8 mouse cellular contexts compared by ENCODE assay signal in genomic region chr9:48314194-48314593, GRCm38 (mm10). TPM values are rescaled to one million over a fixed set of nuclear protein-coding genes. Genes with fewer than 3 reads are reported as not detected.
DNase-seq lines count a peak whose midpoint lies in the region; ATAC-seq and TF ChIP-seq lines count a peak whose summit lies in the region.

No protein-coding gene starts in this region.

- no peak for ATAC-seq in heart, embryonic 12.5 days (ENCODE audit: insufficient number of reproducible peaks, low FRiP score)
- peak; percentile 86 for ATAC-seq in forebrain, postnatal 0 days

- TF ChIP-seq CTCF in heart, adult 2 months (IDR thresholded peaks at IDR 0.05) = no peak
- TF ChIP-seq CTCF in forebrain, postnatal 0 days (IDR thresholded peaks at IDR 0.05; ENCODE audit: low read depth) = no peak

- intact Hi-C loops in heart, adult 2 months (cut with DNase I) = loop anchor here (1.0 kb wide), 1 partner anchor 47 kb away; no protein-coding TSS in a partner anchor

- peak; percentile 76; the same call in 1 of the 2 replicates for TF ChIP-seq POLR2A in heart, adult 2 months (IDR thresholded peaks at IDR 0.05; ENCODE audit: insufficient read depth, low read depth, low read length)

- 0 out of 2 replicates have a peak, but pooled peaks have one; percentile 67 for TF ChIP-seq EP300 in heart, adult 2 months (IDR thresholded peaks at IDR 0.05; ENCODE audit: insufficient read depth, low read depth, low read length)

- WGBS in heart, adult 2 months = 34% methylated on average over 3 of the region's 3 CpGs
- WGBS in heart, embryonic 12.5 days = 43% methylated on average over 3 of the region's 3 CpGs
- WGBS in forebrain, postnatal 0 days = 8% methylated on average over 3 of the region's 3 CpGs

- H3K79me2 ChIP-seq in heart, adult 2 months (replicated peaks; ENCODE audit: control insufficient read depth, insufficient read depth, low read length) = no peaks in the 10 kb centered on the region

- H3K36me3 ChIP-seq in heart, adult 2 months (ENCODE audit: control insufficient read depth, insufficient read depth, low read length) = peaks cover 11% of the 10 kb centered on the region
- no peaks in the 10 kb centered on the region for H3K36me3 ChIP-seq in heart, embryonic 12.5 days
- H3K36me3 ChIP-seq in forebrain, postnatal 0 days (ENCODE audit: insufficient read depth) = no peaks in the 10 kb centered on the region

- no peak overlapping the region for H3K4me2 ChIP-seq in heart, embryonic 12.5 days
- H3K4me2 ChIP-seq in forebrain, postnatal 0 days (ENCODE audit: low read depth) = peak overlapping the region; percentile 17; the same call in 1 of the 2 replicates

- H3K4me1 ChIP-seq in heart, adult 2 months (ENCODE audit: control insufficient read depth, insufficient read depth, low read length) = peaks cover 2% of the 10 kb centered on the region; the same call in 1 of the 2 replicates
- 0 out of 2 replicates have a peak, but pooled peaks cover 4% of the 10 kb centered on the region for H3K4me1 ChIP-seq in heart, embryonic 12.5 days (replicated peaks)
- H3K4me1 ChIP-seq in forebrain, postnatal 0 days (ENCODE audit: insufficient read depth) = peaks cover 3% of the 10 kb centered on the region; the same call in 1 of the 2 replicates

- H3K9ac ChIP-seq in heart, adult 2 months (ENCODE audit: low read depth, low read length) = peak overlapping the region; percentile 62
- no peak overlapping the region for H3K9ac ChIP-seq in heart, embryonic 12.5 days
- no peak overlapping the region for H3K9ac ChIP-seq in forebrain, postnatal 0 days

- no peaks in the 10 kb centered on the region for H3K27me3 ChIP-seq in heart, adult 2 months (ENCODE audit: control insufficient read depth, insufficient read depth, low read length)
- no peaks in the 10 kb centered on the region for H3K27me3 ChIP-seq in heart, embryonic 12.5 days (replicated peaks)
- H3K27me3 ChIP-seq in forebrain, postnatal 0 days (ENCODE audit: insufficient read depth, low read length) = no peaks in the 10 kb centered on the region

- peak overlapping the region; percentile 42 for H3K4me3 ChIP-seq in heart, adult 2 months
- H3K4me3 ChIP-seq in heart, embryonic 12.5 days = no peak overlapping the region
- H3K4me3 ChIP-seq in forebrain, postnatal 0 days (ENCODE audit: low read depth, low read length) = 0 out of 2 replicates have a peak overlapping the region, but pooled peaks have one; percentile 9

- DNase-seq in heart, adult 2 months = peak; percentile 44 to 66
- DNase-seq in forebrain, postnatal 0 days = peak; percentile 68
- peak; percentile 41 for DNase-seq in kidney, adult 9 months
- peak; percentile 43 for DNase-seq in lung, postnatal 14 days
- DNase-seq in ovary, postnatal 36 days (ENCODE audit: low spot score) = no peak
- DNase-seq in natural killer cell, adult 2 months (ENCODE audit: low spot score in 2 of 2) = no peak
- DNase-seq in retina, postnatal 1 day = no peak

- peak overlapping the region; percentile 90 for H3K27ac ChIP-seq in heart, adult 2 months
- no peak overlapping the region for H3K27ac ChIP-seq in heart, embryonic 12.5 days (ENCODE audit: poor library complexity, severe bottlenecking)
- H3K27ac ChIP-seq in forebrain, postnatal 0 days (ENCODE audit: low read depth, low read length) = peak overlapping the region; percentile 46; the same call in 1 of the 2 replicates

- no peaks in the 10 kb centered on the region for H3K9me3 ChIP-seq in heart, embryonic 12.5 days (replicated peaks)
- no peaks in the 10 kb centered on the region for H3K9me3 ChIP-seq in forebrain, postnatal 0 days (ENCODE audit: low read length)

RNA-seq across cellular contexts. Expression of gene Nxpe2, which starts 39.1 kb away (rescaled TPM):
- 1 to 10 TPM; 1.8 to 2.1 TPM for total RNA-seq in heart, adult 2 months (2021)
- polyA plus RNA-seq in heart, adult 2 months (2012; rRNA removed) = 1.9 and 3.5 TPM in 2 replicates
- polyA plus RNA-seq in heart, embryonic 12.5 days (2016; fragmentation: Nextera tagmentation; extraction: Ambion mirVana) = 1.6 and 3.2 TPM in 2 replicates
- total RNA-seq in forebrain, postnatal 0 days (2014; rRNA removed) = not detected in 2 replicates
- polyA plus RNA-seq in forebrain, postnatal 0 days (2015; fragmentation: Nextera tagmentation; extraction: Ambion mirVana) = 0.08 and 0.38 TPM in 2 replicates

Comparison
In these comparisons a context has a peak if more than half of its experiments do, and no peak if none do; other contexts are left out.
1. DNase-seq: peak in heart, adult 2 months (2 of 2), forebrain, postnatal 0 days (single experiment), kidney, adult 9 months (single experiment) and lung, postnatal 14 days (single experiment); none in ovary, postnatal 36 days (single experiment), natural killer cell, adult 2 months (0 of 2) and retina, postnatal 1 day (single experiment).